Mouse (Mus musculus) MEL (cell line): ENCODE results near the gene Carm1.

Experiments used
- CTCF ChIP-seq, 3 experiments: IDR thresholded peaks in 2 of 3; conservative IDR thresholded peaks in 1 of 3; 2 replicates each; pipeline ENCODE4 v1.5.1; 2011 to 2012; ENCODE audit warnings: low read length in 3 of 3, low read depth in 2 of 3, mild to moderate bottlenecking in 2 of 3, improper control_type of control experiment in 1 of 3, inconsistent platforms in 1 of 3, mixed read lengths in 1 of 3, moderate library complexity in 1 of 3; ENCODE audit not compliant: control insufficient read depth in 1 of 3, insufficient read depth in 1 of 3, poor library complexity in 1 of 3, severe bottlenecking in 1 of 3
- ELF1 ChIP-seq: IDR thresholded peaks from 2 replicates; pipeline ENCODE4 v1.6.1; 2014; ENCODE audit warnings: low read depth, mild to moderate bottlenecking, inconsistent platforms, low read length, improper control_type of control experiment, moderate library complexity
- SIN3A ChIP-seq: IDR thresholded peaks from 2 replicates; pipeline ENCODE4 v1.6.1; 2012; ENCODE audit warnings: low read length, improper control_type of control experiment, inconsistent platforms
- ZNF384 ChIP-seq: IDR thresholded peaks from 2 replicates; pipeline ENCODE4 v1.6.1; 2012; ENCODE audit warnings: low read depth, mild to moderate bottlenecking, inconsistent platforms, low read length, improper control_type of control experiment

DNA sequence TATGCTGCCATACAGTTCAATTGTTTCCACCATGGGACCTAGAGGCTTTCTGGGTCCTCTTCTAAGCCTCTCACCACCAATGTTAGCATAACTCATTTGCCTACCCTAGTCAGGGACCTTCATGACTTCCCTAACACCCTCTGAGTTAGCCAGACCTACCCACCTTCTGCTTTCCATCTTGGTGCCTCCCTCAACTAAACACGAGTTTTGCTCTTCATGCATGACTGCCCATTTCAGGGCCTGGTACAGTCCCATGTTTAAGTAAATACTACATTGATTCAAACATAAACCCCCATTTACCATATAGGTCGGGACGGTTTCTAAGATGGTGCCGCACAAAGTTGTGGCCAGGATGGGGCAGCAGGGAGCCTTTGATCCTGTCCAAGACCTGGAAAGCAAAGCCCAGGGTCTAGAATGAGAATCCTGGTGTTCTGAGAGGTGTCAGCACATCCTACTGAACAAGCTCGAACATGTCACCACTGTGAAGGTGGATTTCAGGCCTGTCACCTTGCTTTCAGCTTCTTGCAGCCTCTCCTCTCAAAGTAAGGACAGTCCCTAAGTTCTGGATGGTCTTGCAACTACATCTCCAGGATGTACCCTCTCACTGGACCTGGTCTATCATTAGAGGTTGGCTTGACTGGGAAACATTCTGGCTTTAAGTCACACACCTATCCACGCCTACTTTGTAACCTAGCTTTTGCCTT is 44.6 kb downstream of the Carm1 start:
- TF ChIP-seq ZNF384 (no peak), CTCF (IDR thresholded peaks at IDR 0.05 in 2 of 3, conservative IDR thresholded peaks at IDR 0.05 in 1 of 3; ENCODE audit: control insufficient read depth in 1 of 3, insufficient read depth in 1 of 3, low read depth in 2 of 3, low read length in 3 of 3, poor library complexity in 1 of 3, severe bottlenecking in 1 of 3) (no peak), ELF1 (no peak), SIN3A (no peak)
